Mouse (Mus musculus) forebrain, embryonic 16.5 days (tissue): ENCODE results near the gene Rtl10. TPM values are rescaled to one million over a fixed set of nuclear protein-coding genes. Genes with fewer than 3 reads are reported as not detected.

Source experiments
- ATAC-seq: fragments of 200-750 bp; cut with Nextera tagmentation; 2 replicates; pipeline ENCODE4 v1.8.0; 2017; ENCODE audit warnings: mild to moderate bottlenecking, moderate library complexity
- H3K27ac ChIP-seq: fragments of 300-500 bp; sonication (generic); 2 replicates; pipeline ENCODE4 v1.5.1; 2014; ENCODE audit warnings: low read length, control low read depth
- H3K27me3 ChIP-seq: fragments of 300-500 bp; sonication (generic); replicated peaks from 2 replicates; pipeline ENCODE4 v1.6.1; 2014; ENCODE audit warnings: low read length; ENCODE audit not compliant: control insufficient read depth, insufficient read depth
- H3K36me3 ChIP-seq: fragments of 300-500 bp; sonication (generic); 2 replicates; pipeline ENCODE4 v1.6.1; 2014; ENCODE audit not compliant: control insufficient read depth, insufficient read depth
- H3K4me1 ChIP-seq: fragments of 300-500 bp; sonication (generic); replicated peaks from 2 replicates; pipeline ENCODE4 v1.6.1; 2014; ENCODE audit warnings: low read length; ENCODE audit not compliant: control insufficient read depth, insufficient read depth
- H3K4me2 ChIP-seq: fragments of 300-500 bp; sonication (generic); 2 replicates; pipeline ENCODE4 v1.6.1; 2014; ENCODE audit warnings: mild to moderate bottlenecking, low read length, control low read depth
- H3K4me3 ChIP-seq: fragments of 300-500 bp; sonication (generic); replicated peaks from 2 replicates; pipeline ENCODE4 v1.5.1; 2014; ENCODE audit warnings: mild to moderate bottlenecking, low read length, control low read depth
- H3K9ac ChIP-seq: fragments of 300-500 bp; sonication (generic); replicated peaks from 2 replicates; pipeline ENCODE4 v1.6.1; 2014; ENCODE audit warnings: low read depth, low read length, control low read depth
- H3K9me3 ChIP-seq: fragments of 300-500 bp; sonication (generic); 2 replicates; pipeline ENCODE4 v1.6.1; 2016; ENCODE audit warnings: low read length; ENCODE audit not compliant: control insufficient read depth
- WGBS: fragments of 180-500 bp; shearing (Covaris S2); extraction: QIAGEN DNeasy Blood & Tissue Kit; methylation state at CpG from one replicate; pipeline ENCODE4 v1.1.7; 2014; 5-methylcytosine and 5-hydroxymethylcytosine counted together
- polyA plus RNA-seq: library from polyadenylated mRNA; unstranded; fragments of >200 nt; fragmentation: Nextera tagmentation; extraction: Ambion mirVana; gene quantifications from 2 replicates; pipeline ENCODE4 v1.2.1, GENCODE M21; 2015

Gene Rtl10
- polyA plus RNA-seq = 2.4 and 3.4 TPM in 2 replicates

GRCm38 (mm10) chr16:18498558-18498990 lies at the start of gene Rtl10, which contains the start of gene Gnb1l:
TSS of gene Rtl10 (plus strand) at chr16:18498901.
TSS of gene Gnb1l (plus strand) at chr16:18498713.
- peak within 1 kb of the TSS; percentile 94 for H3K27ac ChIP-seq
- no peaks in the 10 kb centered on the region for H3K27me3 ChIP-seq
- under 1% methylated on average over 51 of the region's 51 CpGs for whole genome bisulfite sequencing
- H3K36me3 ChIP-seq = peaks cover 6% of the 10 kb centered on the region
- peak; percentile 98 for ATAC-seq
- H3K4me3 ChIP-seq = peak within 1 kb of the TSS; percentile 81
- peak within 1 kb of the TSS; percentile 87 for H3K4me2 ChIP-seq
- H3K9ac ChIP-seq = peak within 1 kb of the TSS; percentile 83
- H3K4me1 ChIP-seq = peaks cover 18% of the 10 kb centered on the region
- no peaks in the 10 kb centered on the region for H3K9me3 ChIP-seq

DNA sequence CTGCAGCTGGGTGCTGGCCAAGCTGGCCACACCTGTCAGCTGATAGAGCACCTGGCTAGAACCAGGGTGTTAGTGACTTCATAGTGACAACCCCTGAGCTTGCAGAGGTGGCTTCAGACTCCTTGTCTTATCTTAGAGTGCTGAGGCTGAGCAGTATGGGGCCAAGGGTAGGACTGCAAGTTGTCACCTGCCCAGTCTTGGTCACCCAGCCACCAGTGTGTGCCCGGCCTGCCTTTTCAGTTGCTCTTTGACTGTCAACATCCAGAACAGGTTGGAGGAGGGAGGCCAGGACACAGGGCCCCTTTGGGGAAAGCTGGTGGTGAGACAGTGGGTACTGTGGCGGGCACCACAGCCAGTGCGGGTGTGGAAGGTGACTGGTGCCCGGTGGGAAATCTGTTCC lies 49.7 kb upstream of the Rtl10 start:
- WGBS = 95% methylated on average over 4 of the region's 4 CpGs
- no peaks in the 10 kb centered on the region for H3K36me3 ChIP-seq
- no peak overlapping the region for H3K9ac ChIP-seq
- H3K4me3 ChIP-seq = no peak overlapping the region
- no peak for ATAC-seq
- H3K27ac ChIP-seq = no peak overlapping the region
- H3K27me3 ChIP-seq = no peaks in the 10 kb centered on the region
- H3K9me3 ChIP-seq = no peaks in the 10 kb centered on the region
- H3K4me2 ChIP-seq = no peak overlapping the region
- peaks cover 5% of the 10 kb centered on the region for H3K4me1 ChIP-seq

- ATAC-seq = peak; percentile 58
These were observed 47.1 kb upstream of the Rtl10 start for GRCm38 (mm10) chr16:18451486-18452181.

GRCm38 (mm10) chr16:18452361-18452862 lies 46.3 kb upstream of the Rtl10 start:
- Histone ChIP-seq H3K9me3 (no peaks in the 10 kb centered on the region), H3K36me3 (no peaks in the 10 kb centered on the region), H3K27me3 (no peaks in the 10 kb centered on the region), H3K9ac (no peak overlapping the region), H3K27ac (no peak overlapping the region), H3K4me1 (peaks cover 5% of the 10 kb centered on the region), H3K4me3 (no peak overlapping the region), H3K4me2 (no peak overlapping the region)
- peak; percentile 43; the same call in 1 of the 2 replicates for ATAC-seq
- 72% methylated on average over 8 of the region's 8 CpGs for WGBS

More at GRCm38 (mm10) chr16:18451486-18452181, 47.1 kb upstream of the Rtl10 start:
- 54% methylated on average over 9 of the region's 9 CpGs for WGBS
- no peaks in the 10 kb centered on the region for H3K9me3 ChIP-seq
- no peak overlapping the region for H3K4me2 ChIP-seq
- H3K27me3 ChIP-seq = no peaks in the 10 kb centered on the region
- H3K4me1 ChIP-seq = peaks cover 5% of the 10 kb centered on the region
- H3K27ac ChIP-seq = no peak overlapping the region
- H3K4me3 ChIP-seq = no peak overlapping the region
- H3K36me3 ChIP-seq = no peaks in the 10 kb centered on the region
- H3K9ac ChIP-seq = no peak overlapping the region

GRCm38 (mm10) chr16:18453846-18454245 lies 44.9 kb upstream of the Rtl10 start:
- no peaks in the 10 kb centered on the region for H3K36me3 ChIP-seq
- no peak overlapping the region for H3K9ac ChIP-seq
- no peak overlapping the region for H3K4me2 ChIP-seq
- 72% methylated on average over 5 of the region's 5 CpGs for WGBS
- peaks cover 5% of the 10 kb centered on the region for H3K4me1 ChIP-seq
- H3K9me3 ChIP-seq = no peaks in the 10 kb centered on the region
- no peak overlapping the region for H3K4me3 ChIP-seq
- H3K27me3 ChIP-seq = no peaks in the 10 kb centered on the region
- H3K27ac ChIP-seq = no peak overlapping the region
- ATAC-seq = no peak

- ATAC-seq = no peak
- 86% methylated on average over 6 of the region's 6 CpGs for whole genome bisulfite sequencing
These were observed 43.3 kb upstream of the Rtl10 start for GRCm38 (mm10) chr16:18455407-18455806.

GRCm38 (mm10) chr16:18458661-18459060 lies 40.0 kb upstream of the Rtl10 start:
- H3K4me1 ChIP-seq = peaks cover 14% of the 10 kb centered on the region
- no peak for ATAC-seq
- no peak overlapping the region for H3K9ac ChIP-seq
- no peaks in the 10 kb centered on the region for H3K36me3 ChIP-seq
- H3K9me3 ChIP-seq = no peaks in the 10 kb centered on the region
- H3K4me3 ChIP-seq = no peak overlapping the region
- no peak overlapping the region for H3K4me2 ChIP-seq
- no peak overlapping the region for H3K27ac ChIP-seq
- no peaks in the 10 kb centered on the region for H3K27me3 ChIP-seq

More at GRCm38 (mm10) chr16:18455407-18455806, 43.3 kb upstream of the Rtl10 start:
- Histone ChIP-seq H3K9me3 (no peaks in the 10 kb centered on the region), H3K9ac (no peak overlapping the region), H3K36me3 (no peaks in the 10 kb centered on the region), H3K4me2 (no peak overlapping the region), H3K27ac (no peak overlapping the region), H3K27me3 (no peaks in the 10 kb centered on the region), H3K4me1 (peaks cover 18% of the 10 kb centered on the region), H3K4me3 (no peak overlapping the region)

- Histone ChIP-seq H3K4me3 (peak overlapping the region; percentile 4; the same call in 1 of the 2 replicates), H3K36me3 (no peaks in the 10 kb centered on the region), H3K9me3 (no peaks in the 10 kb centered on the region), H3K9ac (peak overlapping the region; percentile 39; the same call in 1 of the 2 replicates), H3K4me1 (peaks cover 14% of the 10 kb centered on the region), H3K27me3 (no peaks in the 10 kb centered on the region), H3K4me2 (peak overlapping the region; percentile 37), H3K27ac (peak overlapping the region; percentile 8; the same call in 1 of the 2 replicates)
- ATAC-seq = peak; percentile 19; the same call in 1 of the 2 replicates
- 9% methylated on average over 12 of the region's 12 CpGs for WGBS
These were observed 39.3 kb upstream of the Rtl10 start for GRCm38 (mm10) chr16:18459335-18459954.

DNA sequence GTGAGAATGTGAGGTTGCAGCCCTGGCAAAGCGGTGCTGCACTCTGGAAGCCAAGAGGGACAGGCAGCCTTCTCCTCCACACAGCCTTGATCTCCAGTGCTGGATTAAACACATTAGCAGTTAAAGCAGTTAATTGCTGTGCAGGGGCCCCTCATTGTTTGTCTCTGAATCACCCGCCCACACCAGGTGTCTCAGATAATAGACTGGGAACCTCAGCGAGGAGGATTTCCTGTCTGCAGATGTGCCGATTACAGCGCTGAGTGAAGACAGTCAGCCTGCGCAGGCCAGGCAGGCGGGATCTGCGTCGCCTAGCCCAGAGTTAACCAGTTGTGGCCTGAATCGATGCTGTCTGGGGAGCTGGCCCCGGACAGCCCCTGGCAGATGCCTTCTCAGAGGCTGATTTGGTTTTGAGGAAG lies 38.7 kb upstream of the Rtl10 start:
- Histone ChIP-seq H3K9me3 (no peaks in the 10 kb centered on the region), H3K4me1 (peaks cover 14% of the 10 kb centered on the region), H3K27ac (peak overlapping the region; percentile 8; the same call in 1 of the 2 replicates), H3K4me3 (peak overlapping the region; percentile 4; the same call in 1 of the 2 replicates), H3K27me3 (no peaks in the 10 kb centered on the region), H3K9ac (no peak overlapping the region; the same call in 1 of the 2 replicates), H3K36me3 (no peaks in the 10 kb centered on the region), H3K4me2 (peak overlapping the region; percentile 37)
- WGBS = 2% methylated on average over 11 of the region's 11 CpGs
- peak; percentile 87 for ATAC-seq
